Mouse (Mus musculus): ENCODE data around the gene Gm9964.
"Not testable (repeated sequence)": the region's sequence is repeated elsewhere in the genome, so short reads cannot be mapped to it uniquely, and the experiment has no call there.

Gm9964 gene

GRCm38 (mm10) chr11:79296856-79297491 is at the start of gene Gm9964:
Gm9964 (minus strand) TSS chr11:79296906.
- no peak for DNase-seq (ENCODE audit: low spot score in 2 of 2)

- peak in 1 of 2 experiments; percentile 10 for DNase-seq (ENCODE audit: low spot score in 2 of 2)
Observed at GRCm38 (mm10) chr11:79339808-79340781, 43.4 kb upstream of the Gm9964 start.

GRCm38 (mm10) chr11:79339234-79339807 is 42.6 kb upstream of the Gm9964 start, which contains the start of gene Nf1:
Nf1 (plus strand) TSS chr11:79339693.
- peak; percentile 85 to 87 for DNase-seq (ENCODE audit: low spot score in 2 of 2)

GRCm38 (mm10) chr11:79338621-79339020 is 41.9 kb upstream of the Gm9964 start:
- no peak for DNase-seq (ENCODE audit: low spot score in 2 of 2)

- DNase-seq (ENCODE audit: low spot score in 2 of 2) = peak; percentile 20 to 34
Observed at GRCm38 (mm10) chr11:79336722-79337267, 40.1 kb upstream of the Gm9964 start.

GRCm38 (mm10) chr11:79335077-79335476 is 38.4 kb upstream of the Gm9964 start:
- no peak for DNase-seq (ENCODE audit: low spot score in 2 of 2)

- no peak for DNase-seq (ENCODE audit: low spot score in 2 of 2)
Observed at GRCm38 (mm10) chr11:79329585-79329984, 32.9 kb upstream of the Gm9964 start.

GRCm38 (mm10) chr11:79328060-79328459 is 31.4 kb upstream of the Gm9964 start:
- no peak for DNase-seq (ENCODE audit: low spot score in 2 of 2)

- DNase-seq (ENCODE audit: low spot score in 2 of 2) = no peak
Observed at GRCm38 (mm10) chr11:79327106-79327505, 30.4 kb upstream of the Gm9964 start.

- DNase-seq (ENCODE audit: low spot score in 2 of 2) = no peak
Observed at GRCm38 (mm10) chr11:79325663-79326062, 29.0 kb upstream of the Gm9964 start.

GRCm38 (mm10) chr11:79323985-79324685 is 27.4 kb upstream of the Gm9964 start:
- DNase-seq (ENCODE audit: low spot score in 2 of 2) = no peak

GRCm38 (mm10) chr11:79319807-79320206 is 23.1 kb upstream of the Gm9964 start:
- no peak for DNase-seq (ENCODE audit: low spot score in 2 of 2)

GRCm38 (mm10) chr11:79316807-79317345 is 20.2 kb upstream of the Gm9964 start:
- DNase-seq (ENCODE audit: low spot score in 2 of 2) = no peak

- DNase-seq (ENCODE audit: low spot score in 2 of 2) = no peak
Observed at GRCm38 (mm10) chr11:79310467-79310866, 13.8 kb upstream of the Gm9964 start.

GRCm38 (mm10) chr11:79307560-79308200 is 11.0 kb upstream of the Gm9964 start:
- no peak for DNase-seq (ENCODE audit: low spot score in 2 of 2)

- peak; percentile 17 to 33 for DNase-seq (ENCODE audit: low spot score in 2 of 2)
Observed at GRCm38 (mm10) chr11:79306996-79307395, 10.3 kb upstream of the Gm9964 start.

GRCm38 (mm10) chr11:79306510-79306909 is 9.8 kb upstream of the Gm9964 start:
- peak in 1 of 2 experiments; percentile 11 for DNase-seq (ENCODE audit: low spot score in 2 of 2)

- DNase-seq (ENCODE audit: low spot score in 2 of 2) = no peak
Observed at GRCm38 (mm10) chr11:79305697-79306340, 9.1 kb upstream of the Gm9964 start.

- not testable (repeated sequence) for DNase-seq (ENCODE audit: low spot score in 2 of 2)
Observed at GRCm38 (mm10) chr11:79304245-79304644, 7.5 kb upstream of the Gm9964 start.

GRCm38 (mm10) chr11:79303109-79303508 is 6.4 kb upstream of the Gm9964 start:
- no peak for DNase-seq (ENCODE audit: low spot score in 2 of 2)
